Mouse (Mus musculus): ENCODE data around the gene Pnkd. TPM values are rescaled to one million over a fixed set of nuclear protein-coding genes. Genes with fewer than 3 reads are reported as not detected.

The Pnkd gene
- polyA plus RNA-seq, 1 experiment from 2014 or later, result 34.0 TPM

- Histone ChIP-seq H3K27me3 (ENCODE audit: control insufficient read depth, insufficient read depth, low read depth, low read length) (no peaks in the 10 kb centered on the region), H3K4me3 (ENCODE audit: low read depth, low read length) (no peak overlapping the region), H3K36me3 (ENCODE audit: control insufficient read depth, insufficient read depth) (no peaks in the 10 kb centered on the region), H3K4me2 (ENCODE audit: low read depth, low read length) (no peak overlapping the region), H3K27ac (ENCODE audit: low read length) (no peak overlapping the region), H3K9ac (ENCODE audit: low read depth, low read length) (no peak overlapping the region), H3K9me3 (replicated peaks; ENCODE audit: control insufficient read depth, low read length) (no peaks in the 10 kb centered on the region), H3K4me1 (ENCODE audit: control insufficient read depth, low read depth, low read length) (peaks cover 17% of the 10 kb centered on the region)
- 68% methylated on average over 5 of the region's 5 CpGs for WGBS (ENCODE audit: insufficient replicate concordance)
- no peak for ATAC-seq (ENCODE audit: low read depth)
Observed at GRCm38 (mm10) chr1:74380484-74380883, 95.8 kb downstream of the Pnkd start.

GRCm38 (mm10) chr1:74381588-74382021 lies 96.9 kb downstream of the Pnkd start:
- no peaks in the 10 kb centered on the region for H3K36me3 ChIP-seq (ENCODE audit: control insufficient read depth, insufficient read depth)
- H3K4me2 ChIP-seq (ENCODE audit: low read depth, low read length), result no peak overlapping the region
- no peak overlapping the region for H3K9ac ChIP-seq (ENCODE audit: low read depth, low read length)
- no peak overlapping the region for H3K4me3 ChIP-seq (ENCODE audit: low read depth, low read length)
- ATAC-seq (ENCODE audit: low read depth), result no peak
- WGBS (ENCODE audit: insufficient replicate concordance), result 39% methylated on average over 10 of the region's 10 CpGs
- no peak overlapping the region for H3K27ac ChIP-seq (ENCODE audit: low read length)
- no peaks in the 10 kb centered on the region for H3K9me3 ChIP-seq (replicated peaks; ENCODE audit: control insufficient read depth, low read length)
- H3K4me1 ChIP-seq (ENCODE audit: control insufficient read depth, low read depth, low read length), result peaks cover 19% of the 10 kb centered on the region
- H3K27me3 ChIP-seq (ENCODE audit: control insufficient read depth, insufficient read depth, low read depth, low read length), result no peaks in the 10 kb centered on the region

GRCm38 (mm10) chr1:74383385-74383784 lies 98.7 kb downstream of the Pnkd start:
- Histone ChIP-seq H3K4me1 (ENCODE audit: control insufficient read depth, low read depth, low read length) (peaks cover 31% of the 10 kb centered on the region), H3K4me3 (ENCODE audit: low read depth, low read length) (no peak overlapping the region), H3K27me3 (ENCODE audit: control insufficient read depth, insufficient read depth, low read depth, low read length) (no peaks in the 10 kb centered on the region), H3K4me2 (ENCODE audit: low read depth, low read length) (no peak overlapping the region), H3K9ac (ENCODE audit: low read depth, low read length) (no peak overlapping the region), H3K36me3 (ENCODE audit: control insufficient read depth, insufficient read depth) (no peaks in the 10 kb centered on the region), H3K9me3 (replicated peaks; ENCODE audit: control insufficient read depth, low read length) (no peaks in the 10 kb centered on the region), H3K27ac (ENCODE audit: low read length) (no peak overlapping the region)
- 63% methylated on average over 13 of the region's 13 CpGs for WGBS (ENCODE audit: insufficient replicate concordance)
- no peak for ATAC-seq (ENCODE audit: low read depth)

GRCm38 (mm10) chr1:74384525-74384924 lies 99.8 kb downstream of the Pnkd start:
- Histone ChIP-seq H3K9me3 (replicated peaks; ENCODE audit: control insufficient read depth, low read length) (no peaks in the 10 kb centered on the region), H3K4me3 (ENCODE audit: low read depth, low read length) (no peak overlapping the region), H3K4me1 (ENCODE audit: control insufficient read depth, low read depth, low read length) (peaks cover 33% of the 10 kb centered on the region), H3K9ac (ENCODE audit: low read depth, low read length) (no peak overlapping the region), H3K4me2 (ENCODE audit: low read depth, low read length) (no peak overlapping the region), H3K27ac (ENCODE audit: low read length) (no peak overlapping the region), H3K36me3 (ENCODE audit: control insufficient read depth, insufficient read depth) (no peaks in the 10 kb centered on the region), H3K27me3 (ENCODE audit: control insufficient read depth, insufficient read depth, low read depth, low read length) (no peaks in the 10 kb centered on the region)
- WGBS (ENCODE audit: insufficient replicate concordance), result 56% methylated on average over 8 of the region's 8 CpGs
- no peak for ATAC-seq (ENCODE audit: low read depth)

- no peak for ATAC-seq (ENCODE audit: low read depth)
- Histone ChIP-seq H3K9me3 (replicated peaks; ENCODE audit: control insufficient read depth, low read length) (no peaks in the 10 kb centered on the region), H3K4me1 (ENCODE audit: control insufficient read depth, low read depth, low read length) (peaks cover 33% of the 10 kb centered on the region), H3K9ac (ENCODE audit: low read depth, low read length) (no peak overlapping the region), H3K4me2 (ENCODE audit: low read depth, low read length) (no peak overlapping the region), H3K36me3 (ENCODE audit: control insufficient read depth, insufficient read depth) (no peaks in the 10 kb centered on the region), H3K4me3 (ENCODE audit: low read depth, low read length) (no peak overlapping the region), H3K27me3 (ENCODE audit: control insufficient read depth, insufficient read depth, low read depth, low read length) (no peaks in the 10 kb centered on the region), H3K27ac (ENCODE audit: low read length) (no peak overlapping the region)
- WGBS (ENCODE audit: insufficient replicate concordance), result 77% methylated on average over 10 of the region's 10 CpGs
Observed at GRCm38 (mm10) chr1:74385064-74385463, 100.3 kb downstream of the Pnkd start.

- Histone ChIP-seq H3K4me3 (ENCODE audit: low read depth, low read length) (no peak overlapping the region), H3K9ac (ENCODE audit: low read depth, low read length) (no peak overlapping the region), H3K4me1 (ENCODE audit: control insufficient read depth, low read depth, low read length) (peaks cover 36% of the 10 kb centered on the region), H3K9me3 (replicated peaks; ENCODE audit: control insufficient read depth, low read length) (no peaks in the 10 kb centered on the region), H3K27me3 (ENCODE audit: control insufficient read depth, insufficient read depth, low read depth, low read length) (no peaks in the 10 kb centered on the region), H3K36me3 (ENCODE audit: control insufficient read depth, insufficient read depth) (no peaks in the 10 kb centered on the region), H3K27ac (ENCODE audit: low read length) (no peak overlapping the region), H3K4me2 (ENCODE audit: low read depth, low read length) (no peak overlapping the region)
- 75% methylated on average over 8 of the region's 8 CpGs for WGBS (ENCODE audit: insufficient replicate concordance)
- no peak for ATAC-seq (ENCODE audit: low read depth)
Observed at GRCm38 (mm10) chr1:74385531-74385930, 100.8 kb downstream of the Pnkd start.

GRCm38 (mm10) chr1:74386363-74386713 lies 101.6 kb downstream of the Pnkd start:
- H3K9ac ChIP-seq (ENCODE audit: low read depth, low read length), result peak overlapping the region; percentile 89
- WGBS (ENCODE audit: insufficient replicate concordance), result 48% methylated on average over 7 of the region's 10 CpGs
- peak overlapping the region; percentile 80 for H3K4me3 ChIP-seq (ENCODE audit: low read depth, low read length)
- H3K9me3 ChIP-seq (replicated peaks; ENCODE audit: control insufficient read depth, low read length), result no peaks in the 10 kb centered on the region
- H3K4me2 ChIP-seq (ENCODE audit: low read depth, low read length), result peak overlapping the region; percentile 71
- H3K27ac ChIP-seq (ENCODE audit: low read length), result peak overlapping the region; percentile 96
- no peak for ATAC-seq (ENCODE audit: low read depth)
- H3K36me3 ChIP-seq (ENCODE audit: control insufficient read depth, insufficient read depth), result no peaks in the 10 kb centered on the region
- peaks cover 42% of the 10 kb centered on the region for H3K4me1 ChIP-seq (ENCODE audit: control insufficient read depth, low read depth, low read length)
- H3K27me3 ChIP-seq (ENCODE audit: control insufficient read depth, insufficient read depth, low read depth, low read length), result no peaks in the 10 kb centered on the region

- H3K4me3 ChIP-seq (ENCODE audit: low read depth, low read length), result peak overlapping the region; percentile 80
- peaks cover 42% of the 10 kb centered on the region for H3K4me1 ChIP-seq (ENCODE audit: control insufficient read depth, low read depth, low read length)
- H3K4me2 ChIP-seq (ENCODE audit: low read depth, low read length), result peak overlapping the region; percentile 71
- peak overlapping the region; percentile 89 for H3K9ac ChIP-seq (ENCODE audit: low read depth, low read length)
- no peaks in the 10 kb centered on the region for H3K27me3 ChIP-seq (ENCODE audit: control insufficient read depth, insufficient read depth, low read depth, low read length)
- ATAC-seq (ENCODE audit: low read depth), result peak; percentile 72
- WGBS (ENCODE audit: insufficient replicate concordance), result 1% methylated on average over 26 of the region's 26 CpGs
- H3K36me3 ChIP-seq (ENCODE audit: control insufficient read depth, insufficient read depth), result no peaks in the 10 kb centered on the region
- peak overlapping the region; percentile 96 for H3K27ac ChIP-seq (ENCODE audit: low read length)
- H3K9me3 ChIP-seq (replicated peaks; ENCODE audit: control insufficient read depth, low read length), result no peaks in the 10 kb centered on the region
Observed at GRCm38 (mm10) chr1:74386714-74387385, 102.1 kb downstream of the Pnkd start.

- no peaks in the 10 kb centered on the region for H3K36me3 ChIP-seq (ENCODE audit: control insufficient read depth, insufficient read depth)
- H3K9me3 ChIP-seq (replicated peaks; ENCODE audit: control insufficient read depth, low read length), result no peaks in the 10 kb centered on the region
- H3K27me3 ChIP-seq (ENCODE audit: control insufficient read depth, insufficient read depth, low read depth, low read length), result no peaks in the 10 kb centered on the region
- peak overlapping the region; percentile 80 for H3K4me3 ChIP-seq (ENCODE audit: low read depth, low read length)
- no peak for ATAC-seq (ENCODE audit: low read depth)
- peak overlapping the region; percentile 71 for H3K4me2 ChIP-seq (ENCODE audit: low read depth, low read length)
- WGBS (ENCODE audit: insufficient replicate concordance), result 32% methylated on average over 15 of the region's 15 CpGs
- H3K9ac ChIP-seq (ENCODE audit: low read depth, low read length), result peak overlapping the region; percentile 89
- peak overlapping the region; percentile 96 for H3K27ac ChIP-seq (ENCODE audit: low read length)
- H3K4me1 ChIP-seq (ENCODE audit: control insufficient read depth, low read depth, low read length), result peaks cover 44% of the 10 kb centered on the region
Observed at GRCm38 (mm10) chr1:74387386-74387988, 102.8 kb downstream of the Pnkd start.

All from liver, embryonic 16.5 days (tissue).